Mouse (Mus musculus) adrenal gland (tissue): ENCODE data around the gene Prkag1.

ENCODE experiments used
- intact Hi-C: fragments of 180-260 bp; cut with DNase I; formaldehyde crosslinking; loops from one replicate; pipeline ENCODE4 v1.15.1; 2025

Prkag1 gene

DNA sequence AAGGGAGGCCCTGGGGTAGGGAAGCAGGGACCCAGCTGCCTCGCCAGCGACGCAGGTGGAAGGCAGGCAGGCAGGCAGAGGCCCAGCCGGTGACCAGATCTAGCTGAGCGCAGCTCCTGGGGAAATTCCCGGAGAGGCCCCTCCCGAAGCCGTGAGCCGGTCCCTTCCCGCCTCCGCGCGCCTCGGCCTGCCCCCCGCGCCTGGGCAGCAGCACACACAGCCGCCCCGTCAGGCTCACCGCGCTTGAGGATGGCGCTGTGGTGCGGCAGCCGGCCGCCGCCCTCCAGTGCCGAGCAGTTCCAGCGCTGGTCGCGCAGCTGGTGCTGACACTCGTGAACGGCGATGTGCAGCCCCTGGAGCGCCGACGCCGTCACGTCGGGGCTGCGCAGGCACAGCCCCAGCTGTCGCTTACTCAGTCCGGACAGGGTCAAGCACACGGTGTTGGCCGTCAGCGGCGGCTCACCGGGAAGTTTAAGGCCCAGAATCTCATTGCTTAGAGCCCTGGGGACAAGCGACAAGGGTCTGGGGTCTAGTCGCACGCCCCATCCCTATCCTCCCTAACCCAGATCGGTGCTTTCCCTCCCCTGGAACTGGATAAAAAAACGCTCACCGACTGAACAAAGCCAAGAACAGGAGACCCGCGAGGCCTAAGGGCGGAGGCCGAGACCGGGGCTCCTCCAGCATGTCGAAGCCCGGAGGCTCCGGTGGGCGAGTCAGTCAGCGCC lies 54.9 kb downstream of the Prkag1 start:
- intact Hi-C loops, result no loop called here

DNA sequence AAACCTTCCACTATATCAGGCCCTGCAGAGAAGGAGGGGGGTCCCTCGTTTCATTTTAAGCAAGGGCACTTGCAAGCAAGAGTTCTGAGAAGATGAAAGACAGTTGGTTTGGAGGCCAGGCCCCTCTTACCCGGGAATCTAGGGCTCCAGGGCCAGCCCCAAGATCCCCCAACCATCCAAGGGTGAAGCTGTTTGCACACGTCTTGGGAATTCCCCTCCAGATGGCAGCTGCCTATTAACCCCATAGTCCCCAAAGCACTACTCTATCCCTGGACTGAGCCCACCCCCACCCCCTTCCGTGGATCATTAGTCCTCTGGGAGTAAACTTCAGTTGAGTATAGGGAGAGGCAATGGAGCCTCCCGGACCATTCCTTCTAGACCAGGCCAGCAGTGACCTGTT lies 55.8 kb downstream of the Prkag1 start:
- intact Hi-C loops, result no loop called here

DNA sequence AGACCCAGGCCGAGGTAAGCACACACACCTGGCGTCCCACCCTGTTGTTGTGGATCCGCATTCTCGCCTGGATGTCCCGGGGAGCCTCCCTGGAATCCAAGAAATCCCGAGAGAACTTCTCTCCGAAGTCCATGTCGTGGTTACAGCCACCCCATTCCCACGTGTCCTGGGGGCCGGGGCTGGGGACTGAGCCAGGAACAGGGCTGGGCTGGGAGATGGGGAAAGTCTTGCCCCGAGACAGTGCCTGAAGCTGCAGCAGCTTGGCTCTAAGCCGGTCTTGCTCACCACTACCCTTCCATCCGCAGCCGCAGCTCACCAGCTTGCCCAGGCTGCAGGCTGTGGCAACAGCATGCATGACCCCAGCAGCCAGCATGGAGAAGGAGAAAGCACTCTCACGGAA lies 57.2 kb downstream of the Prkag1 start:
- intact Hi-C loops, result no loop called here

DNA sequence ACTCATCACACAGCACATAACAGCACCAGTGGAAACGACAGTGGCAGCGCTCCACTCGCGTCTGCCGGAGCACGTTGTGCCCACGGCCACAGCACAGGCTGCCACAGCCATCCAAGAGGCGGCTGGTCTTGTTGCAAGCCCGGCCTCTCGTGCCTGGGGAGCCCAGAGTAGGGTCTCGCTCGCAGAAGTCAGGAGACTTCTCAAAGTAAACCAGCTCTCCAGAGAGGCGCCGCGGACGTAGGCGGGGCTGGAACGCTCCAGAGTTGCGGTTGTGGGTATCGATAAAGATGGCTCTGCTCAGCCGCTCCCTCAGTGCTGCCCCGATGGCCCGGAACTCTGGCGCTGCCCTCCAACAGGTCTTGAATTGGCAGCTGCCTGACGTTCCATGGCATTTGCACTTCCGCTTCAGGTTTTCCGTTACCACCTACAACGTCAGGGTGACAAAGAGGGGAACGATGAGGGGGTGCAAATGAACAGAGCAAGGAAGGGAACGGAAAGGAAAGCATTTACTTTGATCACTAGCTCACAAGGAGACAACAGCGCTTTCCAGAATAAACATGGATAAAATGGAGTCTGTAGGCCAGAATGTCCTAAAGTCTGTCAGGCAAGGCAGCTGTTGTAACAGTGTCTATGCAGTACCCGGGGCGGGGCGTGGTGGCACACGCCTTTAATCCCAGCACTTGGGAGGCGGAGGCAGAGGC lies 58.7 kb downstream of the Prkag1 start:
- intact Hi-C loops, result no loop called here

DNA sequence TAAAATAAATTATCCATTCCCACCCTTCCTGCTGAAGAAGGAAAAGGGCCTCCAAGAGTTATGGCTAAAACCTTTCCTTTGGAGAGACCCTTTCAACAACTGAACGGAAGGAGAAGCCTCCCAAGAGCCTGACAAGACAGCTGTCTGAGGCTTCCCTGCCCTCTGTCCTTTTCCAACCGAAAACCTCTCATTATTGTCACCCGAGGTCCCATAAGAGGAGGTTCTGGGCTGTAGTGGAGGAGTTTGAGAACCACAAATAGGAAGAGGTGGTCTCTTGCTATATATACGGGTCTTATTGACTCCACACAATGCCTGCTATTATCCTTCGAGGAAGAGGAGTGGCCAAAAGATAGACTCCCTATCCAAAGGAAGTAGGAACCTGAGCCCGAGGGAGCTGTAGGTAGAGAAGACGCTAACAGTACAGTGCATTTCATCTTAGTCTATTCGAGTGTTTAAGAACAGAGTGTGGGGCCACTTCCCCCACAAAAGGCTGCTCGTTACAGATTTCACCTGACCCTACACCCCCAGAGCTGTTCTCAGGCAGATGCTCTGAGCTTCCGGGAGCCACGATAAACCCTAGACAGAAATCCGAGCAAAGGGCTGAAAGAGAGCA lies 59.4 kb downstream of the Prkag1 start:
- intact Hi-C loops, result no loop called here

DNA sequence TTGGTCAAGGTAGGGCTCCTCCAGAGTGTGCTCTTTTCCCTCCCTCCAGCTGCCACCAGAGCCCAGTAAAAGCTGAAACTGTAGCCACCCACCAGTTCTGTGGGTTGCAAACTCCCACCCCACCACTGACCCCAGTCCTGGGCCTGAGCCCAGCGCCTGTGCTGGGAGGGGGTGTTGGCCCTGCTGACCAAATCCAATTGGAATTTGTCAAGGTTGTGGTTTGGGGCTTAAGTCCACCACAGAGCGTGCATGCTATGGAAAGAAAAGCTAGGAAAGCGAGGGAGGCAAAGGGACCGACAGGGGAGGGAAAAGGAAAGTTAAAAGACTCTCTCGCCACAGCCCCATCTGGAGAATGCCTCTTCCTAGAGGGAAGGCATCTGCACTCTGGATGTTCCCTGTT lies 63.1 kb downstream of the Prkag1 start:
- intact Hi-C loops, result loop anchor here (5.0 kb wide), 1 partner anchor 34 kb away; no protein-coding TSS in a partner anchor

DNA sequence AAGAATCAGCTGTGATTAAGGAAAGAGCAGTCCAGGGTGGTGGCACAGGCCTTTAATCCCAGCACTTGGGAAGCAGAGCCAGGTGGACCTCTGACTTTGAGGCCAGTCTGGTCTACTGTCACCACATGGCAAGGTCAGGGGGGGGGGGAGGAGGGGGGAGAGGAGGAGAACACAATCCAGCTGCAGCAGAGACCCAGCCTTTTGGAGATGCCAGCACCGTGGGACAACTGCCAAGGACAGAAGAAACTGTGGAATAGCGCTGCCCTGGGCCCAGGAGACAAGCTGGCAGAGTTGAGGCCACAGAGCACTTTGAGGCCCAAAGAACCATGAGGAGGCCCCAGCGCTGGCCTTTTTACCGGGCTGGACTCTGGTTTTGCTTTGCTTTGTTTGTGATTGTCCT lies 65.4 kb downstream of the Prkag1 start:
- intact Hi-C loops, result loop anchor here (5.0 kb wide), 1 partner anchor 36 kb away; no protein-coding TSS in a partner anchor
